Comparison of ENCODE assay signal across 8 mouse cellular contexts in genomic region chr4:130531645-130532280, GRCm38 (mm10). TPM values are rescaled to one million over a fixed set of nuclear protein-coding genes. Genes with fewer than 3 reads are reported as not detected.
DNase-seq lines count a peak whose midpoint lies in the region; ATAC-seq and TF ChIP-seq lines count a peak whose summit lies in the region.

No protein-coding gene starts in this region.

- 0 out of 2 replicates have a peak, but pooled peaks cover 3% of the 10 kb centered on the region for H3K36me3 ChIP-seq in heart, embryonic 13.5 days
- no peaks in the 10 kb centered on the region for H3K36me3 ChIP-seq in kidney, postnatal 0 days (ENCODE audit: insufficient read depth, low read length)
- no peaks in the 10 kb centered on the region for H3K36me3 ChIP-seq in liver, embryonic 15.5 days (replicated peaks)
- peaks cover 4% of the 10 kb centered on the region; the same call in 1 of the 2 replicates for H3K36me3 ChIP-seq in neural tube, embryonic 11.5 days (ENCODE audit: control insufficient read depth, insufficient read depth, low read length)
- no peaks in the 10 kb centered on the region for H3K36me3 ChIP-seq in testis, adult 2 months (ENCODE audit: control insufficient read depth, insufficient read depth, low read length)

- peak; percentile 75 to 77 for DNase-seq in B cell, adult 2 months
- DNase-seq in kidney, postnatal 0 days (ENCODE audit: low spot score): peak; percentile 79
- DNase-seq in neural tube, embryonic 11.5 days (ENCODE audit: low spot score): peak; percentile 81

- H3K9me3 ChIP-seq in heart, embryonic 13.5 days: no peaks in the 10 kb centered on the region
- no peaks in the 10 kb centered on the region for H3K9me3 ChIP-seq in kidney, postnatal 0 days (replicated peaks; ENCODE audit: low read length)
- no peaks in the 10 kb centered on the region for H3K9me3 ChIP-seq in liver, embryonic 15.5 days (replicated peaks)
- no peaks in the 10 kb centered on the region for H3K9me3 ChIP-seq in neural tube, embryonic 11.5 days (ENCODE audit: control insufficient read depth, low read length)

- H3K4me1 ChIP-seq in brown adipose tissue, adult 24 weeks (ENCODE audit: control insufficient read depth, insufficient read depth, insufficient read length, low read length): no peaks in the 10 kb centered on the region
- peaks cover 6% of the 10 kb centered on the region for H3K4me1 ChIP-seq in heart, embryonic 13.5 days
- H3K4me1 ChIP-seq in kidney, postnatal 0 days (replicated peaks; ENCODE audit: insufficient read depth, low read length): peaks cover 5% of the 10 kb centered on the region; the same call in 1 of the 2 replicates
- peaks cover 9% of the 10 kb centered on the region for H3K4me1 ChIP-seq in liver, embryonic 15.5 days (replicated peaks)
- H3K4me1 ChIP-seq in neural tube, embryonic 11.5 days (ENCODE audit: control insufficient read depth, insufficient read depth, low read length): peaks cover 3% of the 10 kb centered on the region; the same call in 1 of the 2 replicates
- peaks cover 4% of the 10 kb centered on the region; the same call in 1 of the 2 replicates for H3K4me1 ChIP-seq in testis, adult 2 months (ENCODE audit: control insufficient read depth, insufficient read depth, low read length)

- H3K27ac ChIP-seq in brown adipose tissue, adult 24 weeks (replicated peaks; ENCODE audit: low read depth, low read length): no peak overlapping the region
- H3K27ac ChIP-seq in heart, embryonic 13.5 days (replicated peaks): no peak overlapping the region
- H3K27ac ChIP-seq in kidney, postnatal 0 days: no peak overlapping the region
- no peak overlapping the region for H3K27ac ChIP-seq in liver, embryonic 15.5 days (replicated peaks)
- H3K27ac ChIP-seq in neural tube, embryonic 11.5 days (ENCODE audit: low read depth, low read length): no peak overlapping the region
- no peak overlapping the region for H3K27ac ChIP-seq in testis, adult 2 months (ENCODE audit: control insufficient read depth, insufficient read depth, low read depth, low read length)

- peak overlapping the region; percentile 20; the same call in 1 of the 2 replicates for H3K4me3 ChIP-seq in brown adipose tissue, adult 24 weeks (ENCODE audit: insufficient read depth, low read depth, low read length)
- H3K4me3 ChIP-seq in heart, embryonic 13.5 days: peak overlapping the region; percentile 34
- no peak overlapping the region for H3K4me3 ChIP-seq in kidney, postnatal 0 days (replicated peaks; ENCODE audit: low read depth, low read length)
- H3K4me3 ChIP-seq in liver, embryonic 15.5 days (replicated peaks): no peak overlapping the region
- no peak overlapping the region for H3K4me3 ChIP-seq in neural tube, embryonic 11.5 days (ENCODE audit: low read depth, low read length)
- peak overlapping the region; percentile 12; the same call in 1 of the 2 replicates for H3K4me3 ChIP-seq in testis, adult 2 months (ENCODE audit: control insufficient read depth, low read depth, low read length)

- 13% methylated on average over 28 of the region's 28 CpGs for WGBS in heart, embryonic 13.5 days
- WGBS in kidney, postnatal 0 days: 18% methylated on average over 28 of the region's 28 CpGs
- 14% methylated on average over 28 of the region's 28 CpGs for WGBS in liver, embryonic 15.5 days (ENCODE audit: insufficient replicate concordance)
- WGBS in neural tube, embryonic 11.5 days: 27% methylated on average over 28 of the region's 28 CpGs

- ATAC-seq in erythroid progenitor cell, adult 5-6 weeks (replicated peaks; ENCODE audit: low FRiP score, poor library complexity, severe bottlenecking): peak; percentile 56; the same call in 1 of the 2 replicates
- no peak for ATAC-seq in heart, embryonic 13.5 days (ENCODE audit: extremely low read depth, insufficient number of reproducible peaks, low FRiP score, low TSS enrichment)
- ATAC-seq in kidney, postnatal 0 days (replicated peaks; ENCODE audit: low FRiP score, low read depth): peak; percentile 45
- ATAC-seq in liver, embryonic 15.5 days (ENCODE audit: insufficient read depth): no peak
- peak; percentile 38 for ATAC-seq in neural tube, embryonic 11.5 days (ENCODE audit: insufficient read depth, low FRiP score, low TSS enrichment)

- no peaks in the 10 kb centered on the region; the same call in 1 of the 2 replicates for H3K27me3 ChIP-seq in heart, embryonic 13.5 days (replicated peaks)
- H3K27me3 ChIP-seq in kidney, postnatal 0 days (ENCODE audit: insufficient read depth, low read length): no peaks in the 10 kb centered on the region
- H3K27me3 ChIP-seq in liver, embryonic 15.5 days: peaks cover 22% of the 10 kb centered on the region
- H3K27me3 ChIP-seq in neural tube, embryonic 11.5 days (ENCODE audit: control insufficient read depth, insufficient read depth, low read length): no peaks in the 10 kb centered on the region
- no peaks in the 10 kb centered on the region for H3K27me3 ChIP-seq in testis, adult 2 months (ENCODE audit: control insufficient read depth, insufficient read depth, low read length)

- TF ChIP-seq POLR2A in testis, adult 2 months (IDR thresholded peaks at IDR 0.05; ENCODE audit: control insufficient read depth, low read depth, low read length): no peak

- TF ChIP-seq CTCF in kidney, postnatal 0 days (IDR thresholded peaks at IDR 0.05; ENCODE audit: low read depth): peak; percentile 83
- peak; percentile 87 for TF ChIP-seq CTCF in testis, adult 2 months (IDR thresholded peaks at IDR 0.05; ENCODE audit: control insufficient read depth, insufficient read depth, insufficient replicate concordance, low read depth, low read length)

- H3K4me2 ChIP-seq in heart, embryonic 13.5 days: peak overlapping the region; percentile 67
- peak overlapping the region; percentile 47 for H3K4me2 ChIP-seq in kidney, postnatal 0 days (ENCODE audit: low read length)
- H3K4me2 ChIP-seq in liver, embryonic 15.5 days: peak overlapping the region; percentile 52
- H3K4me2 ChIP-seq in neural tube, embryonic 11.5 days (ENCODE audit: low read depth): no peak overlapping the region

- H3K9ac ChIP-seq in heart, embryonic 13.5 days: peak overlapping the region; percentile 62; the same call in 1 of the 2 replicates
- no peak overlapping the region for H3K9ac ChIP-seq in kidney, postnatal 0 days (ENCODE audit: low read depth, low read length)
- no peak overlapping the region for H3K9ac ChIP-seq in liver, embryonic 15.5 days
- H3K9ac ChIP-seq in neural tube, embryonic 11.5 days (ENCODE audit: low read length): no peak overlapping the region

RNA-seq across cellular contexts. Expression of gene Nkain1, which starts 42.2 kb away (rescaled TPM):
- 2.8 and 4.0 TPM in 2 replicates for polyA plus RNA-seq in brown adipose tissue, adult 24 weeks (2012; ENCODE audit: insufficient read depth, insufficient read length, missing spikeins)
- total RNA-seq in erythroid progenitor cell, adult 5-6 weeks (2015; ENCODE audit: low replicate concordance): not detected in 2 replicates
- total RNA-seq in erythroid progenitor cell, adult 5-6 weeks (2017; ENCODE audit: low replicate concordance): not detected in 2 replicates
- polyA plus RNA-seq in heart, embryonic 13.5 days (2015; fragmentation: Nextera tagmentation; extraction: Ambion mirVana): 0.37 and 0.72 TPM in 2 replicates
- 1.4 and 1.6 TPM in 2 replicates for polyA plus RNA-seq in kidney, postnatal 0 days (2015; fragmentation: Nextera tagmentation; extraction: Ambion mirVana)
- polyA plus RNA-seq in liver, embryonic 15.5 days (2015; fragmentation: Nextera tagmentation; extraction: Ambion mirVana): not detected in 2 replicates
- polyA plus RNA-seq in neural tube, embryonic 11.5 days (2014; fragmentation: Nextera tagmentation; extraction: Ambion mirVana): 19.1 and 21.0 TPM in 2 replicates
- polyA plus RNA-seq in testis, adult 2 months (2012; rRNA removed): 12.3 and 13.1 TPM in 2 replicates

Comparison
In these comparisons a context has a peak if more than half of its experiments do, and no peak if none do; other contexts are left out.
1. H3K4me3 ChIP-seq: peak in brown adipose tissue, adult 24 weeks (single experiment), heart, embryonic 13.5 days (single experiment) and testis, adult 2 months (single experiment); none in kidney, postnatal 0 days (single experiment), liver, embryonic 15.5 days (single experiment) and neural tube, embryonic 11.5 days (single experiment).
2. ATAC-seq: peak in erythroid progenitor cell, adult 5-6 weeks (single experiment), kidney, postnatal 0 days (single experiment) and neural tube, embryonic 11.5 days (single experiment); none in heart, embryonic 13.5 days (single experiment) and liver, embryonic 15.5 days (single experiment).
3. Peak in every context shown above with its lines, with median percentiles within 50 percentile points of each other: DNase-seq.